Mouse (Mus musculus) midbrain, embryonic 12.5 days (tissue): Measurements from ENCODE around the gene Gm4981. TPM values are rescaled to one million over a fixed set of nuclear protein-coding genes. Genes with fewer than 3 reads are reported as not detected.
"Not testable (repeated sequence)": the region's sequence is repeated elsewhere in the genome, so short reads cannot be mapped to it uniquely, and the experiment has no call there.

Experiments used
- ATAC-seq: fragments of 200-750 bp; cut with Nextera tagmentation; 2 replicates; pipeline ENCODE4 v1.8.0; 2017; ENCODE audit warnings: low read depth, moderate TSS enrichment, moderate library complexity; ENCODE audit not compliant: low FRiP score
- H3K27ac ChIP-seq: fragments of 300-500 bp; sonication (generic); replicated peaks from 2 replicates; pipeline ENCODE4 v1.5.1; 2016; ENCODE audit warnings: mild to moderate bottlenecking
- H3K27me3 ChIP-seq: fragments of 300-500 bp; sonication (generic); 2 replicates; pipeline ENCODE4 v1.6.1; 2016; ENCODE audit warnings: mild to moderate bottlenecking
- H3K36me3 ChIP-seq: fragments of 300-500 bp; sonication (generic); 2 replicates; pipeline ENCODE4 v1.6.1; 2016
- H3K4me1 ChIP-seq: fragments of 300-500 bp; sonication (generic); 2 replicates; pipeline ENCODE4 v1.6.1; 2016
- H3K4me2 ChIP-seq: fragments of 300-500 bp; sonication (generic); replicated peaks from 2 replicates; pipeline ENCODE4 v1.6.1; 2016; ENCODE audit warnings: mild to moderate bottlenecking, moderate library complexity
- H3K4me3 ChIP-seq: fragments of 300-500 bp; sonication (generic); 2 replicates; pipeline ENCODE4 v1.5.1; 2016; ENCODE audit warnings: mild to moderate bottlenecking
- H3K9ac ChIP-seq: fragments of 300-500 bp; sonication (generic); replicated peaks from 2 replicates; pipeline ENCODE4 v1.6.1; 2016; ENCODE audit warnings: mild to moderate bottlenecking, moderate library complexity
- H3K9me3 ChIP-seq: fragments of 300-500 bp; sonication (generic); 2 replicates; pipeline ENCODE4 v1.6.1; 2016; ENCODE audit warnings: mild to moderate bottlenecking
- WGBS: fragments of 180-500 bp; shearing (Covaris S2); methylation state at CpG from one replicate; pipeline ENCODE4 v1.1.7; 2016; 5-methylcytosine and 5-hydroxymethylcytosine counted together
- polyA plus RNA-seq: library from polyadenylated mRNA; unstranded; fragments of >200 nt; fragmentation: Nextera tagmentation; extraction: Ambion mirVana; gene quantifications from 2 replicates; pipeline ENCODE4 v1.2.1, GENCODE M21; 2016

Gm4981 gene
- polyA plus RNA-seq, 1 experiment from 2014 or later: not detected

DNA sequence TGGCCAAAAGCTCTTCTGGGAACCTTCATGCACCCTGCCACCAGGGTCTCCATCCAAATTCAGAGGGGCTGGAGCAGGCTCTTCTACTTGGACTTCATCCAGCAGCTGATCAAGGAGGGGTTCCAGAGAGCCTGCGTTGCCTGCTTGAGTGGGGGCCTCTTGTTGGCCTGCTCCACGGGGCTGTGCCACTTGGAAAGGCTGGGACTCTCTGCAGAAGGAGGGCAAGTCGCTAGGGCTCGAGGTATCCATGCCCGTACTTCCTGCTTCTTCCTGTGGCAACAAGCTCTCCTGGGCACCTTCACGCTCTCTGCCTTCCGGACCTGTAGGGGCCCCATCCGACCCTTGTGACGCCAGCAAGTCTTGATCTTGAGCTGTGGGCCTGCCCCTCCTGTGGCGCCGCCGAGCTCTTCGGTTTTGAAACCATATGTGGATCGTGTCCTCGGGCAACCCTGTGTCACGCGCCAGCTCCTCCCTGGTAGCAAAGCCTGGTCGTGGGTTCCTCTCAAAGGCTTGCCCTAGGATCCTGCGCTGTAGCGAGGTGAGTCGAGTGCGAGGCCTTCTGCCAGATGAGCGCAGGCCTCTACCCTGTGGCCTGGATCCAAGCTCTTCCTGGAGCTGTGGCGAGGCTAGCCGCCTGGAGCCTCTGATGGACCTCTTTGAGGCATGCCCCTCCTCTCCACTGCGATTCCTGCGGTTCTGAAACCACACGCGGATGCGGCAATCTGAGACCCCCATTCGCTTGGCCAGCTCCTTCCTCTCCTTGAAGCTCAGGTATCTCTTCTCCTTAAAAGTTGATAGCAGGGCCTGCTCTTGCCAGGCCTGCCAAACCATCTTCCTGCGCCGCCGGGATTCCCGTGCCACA, 4.5 kb downstream of the Gm4981 start:
- not testable (repeated sequence) for H3K4me1 ChIP-seq, H3K4me2 ChIP-seq, H3K27ac ChIP-seq, H3K27me3 ChIP-seq, H3K4me3 ChIP-seq, H3K9ac ChIP-seq, H3K36me3 ChIP-seq
- peaks cover 19% of the 10 kb centered on the region for H3K9me3 ChIP-seq
- 90% methylated on average over 35 of the region's 35 CpGs for WGBS
- peak; percentile 79 for ATAC-seq

- not testable (repeated sequence) for H3K4me3 ChIP-seq, H3K36me3 ChIP-seq, H3K4me1 ChIP-seq, H3K4me2 ChIP-seq, H3K9ac ChIP-seq, H3K27me3 ChIP-seq, H3K27ac ChIP-seq
- H3K9me3 ChIP-seq: peaks cover 18% of the 10 kb centered on the region
- 84% methylated on average over 5 of the region's 7 CpGs for WGBS
- ATAC-seq: peak; percentile 24
These were observed 5.4 kb downstream of the Gm4981 start for GRCm38 (mm10) chr10:58231088-58231487.

- H3K4me3 ChIP-seq, H3K36me3 ChIP-seq, H3K9ac ChIP-seq, H3K27ac ChIP-seq, H3K27me3 ChIP-seq, ATAC-seq, H3K4me1 ChIP-seq, H3K4me2 ChIP-seq: not testable (repeated sequence)
- H3K9me3 ChIP-seq: peaks cover 18% of the 10 kb centered on the region
- 57% methylated on average over 3 of the region's 3 CpGs for WGBS
These were observed 6.5 kb downstream of the Gm4981 start for GRCm38 (mm10) chr10:58230021-58230420.

GRCm38 (mm10) chr10:58227798-58228197, 8.7 kb downstream of the Gm4981 start:
- H3K4me1 ChIP-seq, H3K27ac ChIP-seq, H3K9ac ChIP-seq, H3K27me3 ChIP-seq, H3K4me2 ChIP-seq, ATAC-seq, H3K4me3 ChIP-seq, H3K36me3 ChIP-seq: not testable (repeated sequence)
- WGBS: 87% methylated on average over 2 of the region's 6 CpGs
- peaks cover 18% of the 10 kb centered on the region for H3K9me3 ChIP-seq

- H3K27me3 ChIP-seq, H3K4me3 ChIP-seq, H3K27ac ChIP-seq, H3K36me3 ChIP-seq, H3K9ac ChIP-seq, H3K4me1 ChIP-seq, H3K9me3 ChIP-seq, H3K4me2 ChIP-seq, ATAC-seq: not testable (repeated sequence)
- 69% methylated on average over 4 of the region's 4 CpGs for WGBS
These were observed 10.1 kb downstream of the Gm4981 start for GRCm38 (mm10) chr10:58226357-58226756.

- not testable (repeated sequence) for H3K9ac ChIP-seq, H3K36me3 ChIP-seq, H3K4me1 ChIP-seq, H3K4me3 ChIP-seq, H3K9me3 ChIP-seq, ATAC-seq, H3K27ac ChIP-seq, H3K4me2 ChIP-seq, H3K27me3 ChIP-seq
- 84% methylated on average over 18 of the region's 18 CpGs for WGBS
These were observed 11.4 kb downstream of the Gm4981 start, which contains the start of gene AW822073 for GRCm38 (mm10) chr10:58224827-58225785. AW822073 (minus strand) TSS chr10:58224930.

DNA sequence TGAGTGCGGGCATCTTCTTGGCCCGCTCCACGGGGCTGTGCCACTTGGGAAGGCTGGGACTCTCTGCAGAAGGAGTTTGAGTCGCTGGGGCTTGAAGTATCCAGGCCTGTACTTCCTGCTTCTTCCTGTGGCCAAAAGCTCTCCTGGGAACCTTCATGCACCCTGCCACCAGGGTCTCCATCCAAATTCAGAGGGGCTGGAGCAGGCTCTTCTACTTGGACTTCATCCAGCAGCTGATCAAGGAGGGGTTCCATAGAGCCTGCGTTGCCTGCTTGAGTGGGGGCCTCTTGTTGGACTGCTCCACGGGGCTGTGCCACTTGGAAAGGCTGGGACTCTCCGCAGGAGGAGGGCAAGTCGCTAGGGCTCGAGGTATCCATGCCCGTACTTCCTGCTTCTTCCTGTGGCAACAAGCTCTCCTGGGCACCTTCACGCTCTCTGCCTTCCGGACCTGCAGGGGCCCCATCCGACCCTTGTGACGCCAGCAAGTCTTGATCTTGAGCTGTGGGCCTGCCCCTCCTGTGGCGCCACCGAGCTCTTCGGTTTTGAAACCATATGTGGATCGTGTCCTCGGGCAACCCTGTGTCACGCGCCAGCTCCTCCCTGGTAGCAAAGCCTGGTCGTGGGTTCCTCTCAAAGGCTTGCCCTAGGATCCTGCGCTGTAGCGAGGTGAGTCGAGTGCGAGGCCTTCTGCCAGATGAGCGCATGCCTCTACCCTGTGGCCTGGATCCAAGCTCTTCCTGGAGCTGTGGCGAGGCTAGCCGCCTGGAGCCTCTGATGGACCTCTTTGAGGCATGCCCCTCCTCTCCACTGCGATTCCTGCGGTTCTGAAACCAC, 12.3 kb downstream of the Gm4981 start:
- not testable (repeated sequence) for H3K9me3 ChIP-seq, H3K9ac ChIP-seq, H3K4me3 ChIP-seq, ATAC-seq, H3K36me3 ChIP-seq, H3K4me1 ChIP-seq, H3K4me2 ChIP-seq, H3K27me3 ChIP-seq, H3K27ac ChIP-seq
- 83% methylated on average over 31 of the region's 31 CpGs for WGBS

DNA sequence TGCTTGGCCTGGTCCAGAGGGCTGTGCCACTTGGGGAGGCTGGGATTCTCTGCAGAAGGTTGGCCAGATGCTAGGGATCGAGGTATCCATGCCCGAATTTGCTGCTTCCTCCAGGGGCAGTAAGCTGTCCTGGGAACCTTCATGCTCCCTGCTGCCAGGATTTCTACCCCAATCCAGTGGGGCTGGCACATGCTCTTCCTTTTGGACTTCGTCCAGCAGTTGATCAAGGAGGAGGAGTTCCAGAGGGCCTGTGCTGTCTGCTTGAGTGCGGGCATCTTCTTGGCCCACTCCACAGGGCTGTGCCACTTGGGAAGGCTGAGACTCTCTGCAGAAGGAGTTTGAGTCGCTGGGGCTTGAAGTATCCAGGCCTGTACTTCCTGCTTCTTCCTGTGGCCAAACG, 13.3 kb downstream of the Gm4981 start:
- H3K9ac ChIP-seq, H3K36me3 ChIP-seq, H3K27ac ChIP-seq, H3K9me3 ChIP-seq, H3K4me2 ChIP-seq, H3K4me3 ChIP-seq, H3K27me3 ChIP-seq, ATAC-seq, H3K4me1 ChIP-seq: not testable (repeated sequence)
- 88% methylated on average over 4 of the region's 6 CpGs for WGBS

DNA sequence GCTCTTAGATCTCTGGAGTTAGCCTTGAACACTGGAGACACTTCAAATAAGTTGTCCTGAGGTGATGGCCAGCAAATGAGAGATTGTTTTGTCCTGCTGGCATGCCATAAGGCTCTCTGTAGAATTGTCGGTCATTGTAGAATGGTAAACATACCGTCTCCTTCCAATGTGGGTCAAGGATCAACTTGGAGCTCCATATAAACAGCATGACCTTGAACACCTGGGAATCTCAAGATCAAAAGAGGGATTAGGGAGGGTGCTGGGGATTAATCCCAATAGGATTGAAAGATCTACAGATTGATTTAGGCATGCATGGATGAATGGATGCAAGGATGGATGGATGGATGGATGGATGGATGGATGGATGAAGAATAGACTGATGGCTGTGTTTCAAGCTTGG, 14.9 kb downstream of the Gm4981 start:
- H3K27ac ChIP-seq, H3K4me2 ChIP-seq, ATAC-seq, H3K36me3 ChIP-seq, H3K9ac ChIP-seq, H3K4me1 ChIP-seq, H3K4me3 ChIP-seq, H3K9me3 ChIP-seq, H3K27me3 ChIP-seq: not testable (repeated sequence)
- WGBS: 86% methylated on average over 2 of the region's 2 CpGs

GRCm38 (mm10) chr10:58220726-58221125, 15.8 kb downstream of the Gm4981 start:
- Histone ChIP-seq H3K9me3 (0 out of 2 replicates have a peak, but pooled peaks cover 3% of the 10 kb centered on the region), H3K27ac (no peak overlapping the region), H3K4me2 (no peak overlapping the region), H3K4me1 (no peaks in the 10 kb centered on the region), H3K27me3 (no peaks in the 10 kb centered on the region), H3K4me3 (no peak overlapping the region), H3K36me3 (no peaks in the 10 kb centered on the region), H3K9ac (no peak overlapping the region)
- ATAC-seq: no peak
- 85% methylated on average over 6 of the region's 6 CpGs for WGBS

- no peak for ATAC-seq
- Histone ChIP-seq H3K4me1 (no peaks in the 10 kb centered on the region), H3K9me3 (0 out of 2 replicates have a peak, but pooled peaks cover 5% of the 10 kb centered on the region), H3K27ac (no peak overlapping the region), H3K4me3 (no peak overlapping the region), H3K27me3 (no peaks in the 10 kb centered on the region), H3K4me2 (no peak overlapping the region), H3K9ac (no peak overlapping the region), H3K36me3 (no peaks in the 10 kb centered on the region)
- 86% methylated on average over 3 of the region's 3 CpGs for WGBS
These were observed 19.1 kb downstream of the Gm4981 start for GRCm38 (mm10) chr10:58217366-58217765.
